Mouse (Mus musculus): ENCODE results near the gene Pes1. TPM values are rescaled to one million over a fixed set of nuclear protein-coding genes. Genes with fewer than 3 reads are reported as not detected.
"Not testable (repeated sequence)": the region's sequence is repeated elsewhere in the genome, so short reads cannot be mapped to it uniquely, and the experiment has no call there.

Pes1 gene
- total RNA-seq, 2 experiments from 2014 or later = 87.4 to 168 TPM

- ATAC-seq (replicated peaks; ENCODE audit: poor library complexity) = no peak
Measured at GRCm38 (mm10) chr11:4005220-4005805, 41.5 kb downstream of the Pes1 start.

- ATAC-seq (replicated peaks; ENCODE audit: poor library complexity) = no peak
Measured at GRCm38 (mm10) chr11:4006462-4006861, 42.7 kb downstream of the Pes1 start.

DNA sequence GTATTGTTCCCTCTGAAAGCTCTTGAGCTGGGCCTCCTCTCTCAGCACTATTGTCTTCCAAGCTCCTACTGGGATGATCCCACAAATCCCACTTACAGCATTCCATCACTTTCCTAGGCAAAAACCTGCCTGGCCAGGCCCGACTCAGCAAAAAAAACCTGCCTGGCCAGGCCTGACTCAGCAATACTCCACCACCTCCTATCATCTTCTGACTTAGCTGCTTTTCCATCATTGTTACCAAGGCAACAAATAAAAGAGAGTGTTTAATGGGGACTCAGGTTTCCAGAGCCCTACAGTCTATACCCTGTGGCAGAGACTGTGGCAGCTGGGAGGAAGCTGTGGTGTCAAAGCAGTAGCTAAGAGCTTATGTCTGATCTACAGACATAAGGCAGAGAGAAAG is 48.8 kb downstream of the Pes1 start:
- ATAC-seq (replicated peaks; ENCODE audit: poor library complexity) = no peak

GRCm38 (mm10) chr11:4015796-4016195 is 52.0 kb downstream of the Pes1 start:
- not testable (repeated sequence) for ATAC-seq (replicated peaks; ENCODE audit: poor library complexity)

DNA sequence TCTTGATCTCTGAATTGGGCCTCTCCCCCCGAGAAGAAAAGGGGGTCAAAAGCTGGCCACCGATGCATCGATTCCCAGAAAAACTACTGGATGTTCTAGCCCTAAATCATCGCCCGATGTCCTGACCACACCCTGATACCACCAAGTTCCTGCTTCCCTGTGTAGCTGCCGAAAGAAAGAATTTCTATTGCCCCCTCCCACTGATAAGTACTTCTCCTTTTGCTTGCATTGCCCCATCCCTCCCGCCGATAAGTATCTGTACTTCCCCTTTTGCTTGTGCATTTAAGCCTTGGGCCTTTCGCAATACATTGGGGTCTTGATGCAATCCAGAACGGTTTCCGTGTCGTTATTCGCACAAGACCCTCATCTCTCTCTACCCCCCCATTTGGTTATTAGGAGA is 58.3 kb downstream of the Pes1 start:
- ATAC-seq (replicated peaks; ENCODE audit: poor library complexity) = not testable (repeated sequence)

- no peak for ATAC-seq (replicated peaks; ENCODE audit: poor library complexity)
Measured at GRCm38 (mm10) chr11:4023321-4023720, 59.5 kb downstream of the Pes1 start.

DNA sequence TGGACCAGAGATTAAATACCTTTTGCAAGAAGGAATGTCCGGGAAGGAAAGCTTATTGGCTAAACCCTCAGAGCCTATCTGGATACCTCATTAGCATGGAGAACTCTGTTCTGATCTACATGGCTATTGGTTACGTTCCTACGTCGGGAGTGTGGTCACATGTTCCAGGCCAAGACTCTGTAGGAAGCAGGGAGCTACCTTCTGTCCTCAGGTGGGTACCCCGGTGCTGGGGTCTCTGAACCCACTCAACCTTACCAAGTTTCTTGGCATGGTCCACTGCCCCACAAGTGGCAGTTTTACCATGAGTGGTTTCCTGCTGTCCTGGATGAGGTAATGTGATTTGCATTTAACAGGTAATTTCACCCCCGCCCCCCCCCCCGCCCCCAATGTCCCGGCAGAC is 63.3 kb downstream of the Pes1 start:
- ATAC-seq (replicated peaks; ENCODE audit: poor library complexity) = no peak

DNA sequence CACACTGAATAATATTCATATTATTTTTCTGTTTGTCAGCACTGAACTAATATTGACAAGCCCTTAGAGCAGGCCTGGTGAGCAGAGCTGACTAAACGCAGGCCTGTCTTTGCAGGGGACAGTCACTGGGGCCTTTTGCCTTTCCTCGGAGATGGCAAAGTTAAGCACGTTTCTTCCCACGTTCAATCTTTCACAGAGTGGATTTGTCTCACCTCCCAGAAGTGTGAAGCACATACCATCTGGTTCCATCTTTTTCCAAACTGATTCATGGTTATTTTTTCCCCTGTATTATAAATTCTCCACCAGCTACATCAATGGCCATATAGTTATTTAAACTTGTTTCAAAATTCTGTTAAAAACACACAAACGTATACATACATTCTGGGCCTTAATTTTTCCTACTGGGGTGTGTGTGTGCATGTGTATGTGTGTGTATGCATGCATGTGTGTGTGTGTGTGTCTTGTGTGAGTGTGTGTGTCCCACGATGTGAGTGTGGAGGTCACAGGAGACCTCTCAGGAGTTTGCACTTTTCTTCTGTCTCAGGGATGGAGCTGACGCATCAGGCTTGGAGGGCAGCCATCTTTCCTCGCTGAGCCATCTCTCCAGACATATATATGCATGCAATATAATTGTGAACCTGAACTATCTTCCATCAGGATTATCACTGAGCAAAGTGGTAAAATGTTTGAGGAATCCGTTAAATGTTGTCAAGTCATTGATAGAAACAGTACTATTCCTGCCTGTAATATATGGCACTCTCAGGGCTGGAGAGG is 64.0 kb downstream of the Pes1 start:
- no peak for ATAC-seq (replicated peaks; ENCODE audit: poor library complexity)

DNA sequence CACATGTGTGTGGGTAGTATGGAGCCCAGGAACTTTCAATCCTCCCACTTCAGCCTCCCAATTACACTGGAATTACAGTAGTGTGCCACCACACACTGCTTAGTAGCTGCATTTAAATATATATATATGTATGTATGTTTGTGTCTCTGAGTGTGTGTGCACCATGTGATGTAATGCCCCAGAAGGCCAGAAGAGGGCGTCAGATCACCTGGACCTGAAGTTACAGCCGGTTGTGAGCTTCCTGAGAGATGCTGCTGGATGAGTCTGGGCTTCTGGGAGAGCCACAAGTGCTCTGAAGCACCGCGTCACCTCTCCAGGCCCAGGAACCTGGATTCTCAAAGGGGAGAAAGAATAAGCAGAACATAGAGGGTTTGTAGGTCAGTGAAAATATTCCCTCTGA is 65.6 kb downstream of the Pes1 start:
- no peak for ATAC-seq (replicated peaks; ENCODE audit: poor library complexity)

Other genes starting within 250 kb of the Pes1 start
- gene Osbp2, start 100.1 kb upstream of the Pes1 start, total RNA-seq (2015) = not detected in 2 replicates
- not detected in 2 replicates for gene Osbp2, start 100.1 kb upstream of the Pes1 start, total RNA-seq (2017)
- gene 4921536K21Rik, start 68.9 kb upstream of the Pes1 start, total RNA-seq (2015) = not detected in 2 replicates
- gene 4921536K21Rik, start 68.9 kb upstream of the Pes1 start, total RNA-seq (2017) = not detected in 2 replicates
- gene Dusp18, start 68.7 kb upstream of the Pes1 start, total RNA-seq (2015) = 0.78 and 1.2 TPM in 2 replicates
- 0.17 and 0.51 TPM in 2 replicates for gene Dusp18, start 68.7 kb upstream of the Pes1 start, total RNA-seq (2017)
- 0.94 and 2.5 TPM in 2 replicates for gene Slc35e4, start 49.3 kb upstream of the Pes1 start, total RNA-seq (2015)
- 1.5 and 3.0 TPM in 2 replicates for gene Slc35e4, start 49.3 kb upstream of the Pes1 start, total RNA-seq (2017)
- 87.8 and 102 TPM in 2 replicates for gene Tcn2, start 31.8 kb upstream of the Pes1 start, total RNA-seq (2015)
- 40.8 and 50.5 TPM in 2 replicates for gene Tcn2, start 31.8 kb upstream of the Pes1 start, total RNA-seq (2017)
- not detected in 2 replicates for gene 4930556J24Rik, start 12.8 kb downstream of the Pes1 start, total RNA-seq (2015)
- gene 4930556J24Rik, start 12.8 kb downstream of the Pes1 start, total RNA-seq (2017) = not detected in 2 replicates
- 0.37 TPM in 1 of 2 replicates, not detected in the other for gene Gal3st1, start 19.7 kb downstream of the Pes1 start, total RNA-seq (2015)
- gene Gal3st1, start 19.7 kb downstream of the Pes1 start, total RNA-seq (2017) = 0.30 and 0.75 TPM in 2 replicates
- gene Sec14l4, start 67.5 kb downstream of the Pes1 start, total RNA-seq (2015) = not detected in 2 replicates
- gene Sec14l4, start 67.5 kb downstream of the Pes1 start, total RNA-seq (2017) = not detected in 2 replicates
- not detected in 2 replicates for gene Sec14l3, start 100.9 kb downstream of the Pes1 start, total RNA-seq (2015)
- not detected in 2 replicates for gene Sec14l3, start 100.9 kb downstream of the Pes1 start, total RNA-seq (2017)
- 9.7 and 12.0 TPM in 2 replicates for gene Mtfp1, start 131.5 kb downstream of the Pes1 start, total RNA-seq (2015)
- 9.2 and 12.0 TPM in 2 replicates for gene Mtfp1, start 131.5 kb downstream of the Pes1 start, total RNA-seq (2017)
- gene Sec14l2, start 159.4 kb downstream of the Pes1 start, total RNA-seq (2015) = 0.71 and 0.72 TPM in 2 replicates
- 0.87 and 1.7 TPM in 2 replicates for gene Sec14l2, start 159.4 kb downstream of the Pes1 start, total RNA-seq (2017)
- 2.5 and 4.7 TPM in 2 replicates for gene Rnf215, start 171.2 kb downstream of the Pes1 start, total RNA-seq (2015)
- gene Rnf215, start 171.2 kb downstream of the Pes1 start, total RNA-seq (2017) = 5.9 and 8.8 TPM in 2 replicates
- gene Ccdc157, start 196.3 kb downstream of the Pes1 start, total RNA-seq (2015) = 0.44 and 0.54 TPM in 2 replicates
- 0.67 and 0.95 TPM in 2 replicates for gene Ccdc157, start 196.3 kb downstream of the Pes1 start, total RNA-seq (2017)
- 64.8 and 65.7 TPM in 2 replicates for gene Sf3a1, start 196.4 kb downstream of the Pes1 start, total RNA-seq (2015)
- gene Sf3a1, start 196.4 kb downstream of the Pes1 start, total RNA-seq (2017) = 35.3 and 40.0 TPM in 2 replicates
- 1.9 and 2.7 TPM in 2 replicates for gene Tbc1d10a, start 222.8 kb downstream of the Pes1 start, total RNA-seq (2015)
- gene Tbc1d10a, start 222.8 kb downstream of the Pes1 start, total RNA-seq (2017) = 4.3 and 8.0 TPM in 2 replicates

All from megakaryocyte progenitor cell, adult 5-6 weeks (primary cell).